In the genomic region with DNA sequence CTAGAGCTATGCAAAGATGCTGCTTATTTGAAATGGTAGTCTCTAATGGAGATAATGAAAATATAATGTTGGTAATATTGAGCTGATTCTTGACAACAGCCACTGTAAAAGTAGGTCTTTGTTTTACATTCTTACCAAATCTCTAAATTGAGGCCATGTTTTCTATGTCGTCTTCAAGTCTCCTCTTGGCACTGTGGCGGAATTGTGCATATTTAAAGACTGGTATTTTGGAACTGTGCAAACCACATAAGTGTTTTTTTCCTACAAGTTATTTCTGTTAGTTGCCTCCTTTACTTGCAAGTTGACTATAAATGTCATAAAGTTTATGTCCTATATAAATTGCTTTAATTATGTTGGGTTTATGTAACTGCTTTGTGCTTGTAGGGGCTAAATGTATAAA, we compare ENCODE assay signal across 25 mouse cellular contexts.
DNase-seq lines count a peak whose midpoint lies in the region; ATAC-seq and TF ChIP-seq lines count a peak whose summit lies in the region.
"Had no signal": no experiment of that assay in that cellular context is flagged by ENCODE, and none has a peak within 500 bp of the region (broad histone marks: within the 10 kb centered on the region; RNA-seq: fewer than 3 reads in every experiment).

No protein-coding gene starts in this region.

- peaks cover 4% of the 10 kb centered on the region; the same call in 1 of the 2 replicates for H3K9me3 ChIP-seq in intestine, embryonic 14.5 days (ENCODE audit: control insufficient read depth, low read length)
- H3K9me3 ChIP-seq in intestine, postnatal 0 days (ENCODE audit: control insufficient read depth) = no peaks in the 10 kb centered on the region
- H3K9me3 ChIP-seq in intestine, embryonic 15.5 days = no peaks in the 10 kb centered on the region
- H3K9me3 ChIP-seq: embryonic facial prominence, embryonic 12.5 days; hindbrain, embryonic 15.5 days had no signal

- 74% methylated on average over 2 of the region's 2 CpGs for WGBS in intestine, embryonic 14.5 days
- WGBS in intestine, postnatal 0 days = 72% methylated on average over 2 of the region's 2 CpGs
- 71% methylated on average over 2 of the region's 2 CpGs for WGBS in intestine, embryonic 15.5 days

- intact Hi-C loops in left cerebral cortex, adult 2 months (cut with DNase I) = loop anchor here (2.0 to 10.0 kb wide), 4 partner anchors 75 to 629 kb away; partner anchors contain the start of gene Ppp3ca
- intact Hi-C loops in left cerebral cortex, postnatal 36 days (cut with DNase I) = no loop called here

- DNase-seq in intestine, embryonic 14.5 days (ENCODE audit: low spot score) = no peak
- DNase-seq in left cerebral cortex, adult 2 months (ENCODE audit: extremely low spot score in 1 of 2, low spot score in 2 of 2) = no peak
- DNase-seq in left cerebral cortex, postnatal 36 days (ENCODE audit: low spot score in 2 of 2) = no peak
- no peak for DNase-seq in gastrocnemius, postnatal 10 days
- DNase-seq: adrenal gland, postnatal 10 days; adrenal gland, postnatal 36 days; B cell, adult 2 months; cerebellum, adult 11 months; cerebellum, adult 2 months; cerebellum, adult 9-11 months; cerebellum, postnatal 25 days; forebrain, postnatal 0 days; gastrocnemius, postnatal 14 days; heart, adult 11 months had no signal

- no peaks in the 10 kb centered on the region for H3K4me1 ChIP-seq in intestine, embryonic 14.5 days (replicated peaks; ENCODE audit: control insufficient read depth, insufficient read depth, low read length)
- H3K4me1 ChIP-seq in intestine, postnatal 0 days (replicated peaks; ENCODE audit: control insufficient read depth, insufficient read depth, low read length) = no peaks in the 10 kb centered on the region
- no peaks in the 10 kb centered on the region for H3K4me1 ChIP-seq in intestine, embryonic 15.5 days (replicated peaks)
- H3K4me1 ChIP-seq: embryonic facial prominence, embryonic 12.5 days; embryonic facial prominence, embryonic 15.5 days; hindbrain, embryonic 12.5 days; hindbrain, embryonic 15.5 days had no signal

- TF ChIP-seq CTCF in intestine, postnatal 0 days (IDR thresholded peaks at IDR 0.05; ENCODE audit: low read depth) = no peak
- no peak for TF ChIP-seq CTCF in left cerebral cortex, adult 2 months (IDR thresholded peaks at IDR 0.05)

- H3K36me3 ChIP-seq in intestine, embryonic 14.5 days (ENCODE audit: control insufficient read depth, insufficient read depth, low read length) = no peaks in the 10 kb centered on the region
- no peaks in the 10 kb centered on the region for H3K36me3 ChIP-seq in intestine, postnatal 0 days (ENCODE audit: control insufficient read depth, insufficient read depth)
- H3K36me3 ChIP-seq in intestine, embryonic 15.5 days = no peaks in the 10 kb centered on the region
- H3K36me3 ChIP-seq: embryonic facial prominence, embryonic 12.5 days; embryonic facial prominence, embryonic 15.5 days; G1E; hindbrain, embryonic 12.5 days; hindbrain, embryonic 15.5 days had no signal

- 0 out of 2 replicates have a peak overlapping the region, but pooled peaks have one; percentile 24 for H3K27ac ChIP-seq in intestine, embryonic 14.5 days (ENCODE audit: low read depth)
- H3K27ac ChIP-seq in intestine, postnatal 0 days (ENCODE audit: low read depth, low read length) = no peak overlapping the region
- H3K27ac ChIP-seq in left cerebral cortex, adult 2 months = peak overlapping the region; percentile 76
- H3K27ac ChIP-seq in intestine, embryonic 15.5 days = no peak overlapping the region
- H3K27ac ChIP-seq: embryonic facial prominence, embryonic 12.5 days; embryonic facial prominence, embryonic 15.5 days; hindbrain, embryonic 12.5 days; hindbrain, embryonic 15.5 days had no signal

- ATAC-seq in intestine, embryonic 14.5 days (replicated peaks; ENCODE audit: low FRiP score, low TSS enrichment, low read depth) = no peak
- ATAC-seq in intestine, postnatal 0 days = no peak
- ATAC-seq in intestine, embryonic 15.5 days = 0 out of 2 replicates have a peak, but pooled peaks have one; percentile 4
- ATAC-seq: forebrain, embryonic 14.5 days; forebrain, postnatal 0 days; Patski had no signal

- no peak overlapping the region for H3K9ac ChIP-seq in intestine, embryonic 14.5 days (ENCODE audit: low read length)
- no peak overlapping the region for H3K9ac ChIP-seq in intestine, postnatal 0 days (ENCODE audit: low read depth, low read length)
- no peak overlapping the region for H3K9ac ChIP-seq in intestine, embryonic 15.5 days
- H3K9ac ChIP-seq: embryonic facial prominence, embryonic 12.5 days; embryonic facial prominence, embryonic 15.5 days; forebrain, postnatal 0 days; hindbrain, embryonic 12.5 days; hindbrain, embryonic 15.5 days had no signal

- H3K4me2 ChIP-seq in intestine, embryonic 14.5 days (ENCODE audit: low read length) = no peak overlapping the region
- H3K4me2 ChIP-seq in intestine, postnatal 0 days (replicated peaks; ENCODE audit: low read depth) = no peak overlapping the region
- no peak overlapping the region for H3K4me2 ChIP-seq in intestine, embryonic 15.5 days (replicated peaks)
- H3K4me2 ChIP-seq: embryonic facial prominence, embryonic 12.5 days; embryonic facial prominence, embryonic 15.5 days; heart, embryonic 11.5 days; hindbrain, embryonic 12.5 days; hindbrain, embryonic 15.5 days had no signal

- H3K4me3 ChIP-seq in intestine, embryonic 14.5 days (ENCODE audit: low read depth, low read length) = no peak overlapping the region
- no peak overlapping the region for H3K4me3 ChIP-seq in intestine, postnatal 0 days (ENCODE audit: low read depth, low read length)
- H3K4me3 ChIP-seq in left cerebral cortex, adult 2 months = no peak overlapping the region
- no peak overlapping the region for H3K4me3 ChIP-seq in intestine, embryonic 15.5 days (replicated peaks)
- H3K4me3 ChIP-seq: embryonic facial prominence, embryonic 12.5 days; embryonic facial prominence, embryonic 15.5 days; hindbrain, embryonic 12.5 days; hindbrain, embryonic 15.5 days had no signal

- H3K27me3 ChIP-seq in intestine, embryonic 14.5 days (replicated peaks; ENCODE audit: control insufficient read depth, insufficient read depth, low read length) = no peaks in the 10 kb centered on the region
- H3K27me3 ChIP-seq in intestine, postnatal 0 days (replicated peaks; ENCODE audit: control insufficient read depth, insufficient read depth, low read length) = no peaks in the 10 kb centered on the region
- no peaks in the 10 kb centered on the region for H3K27me3 ChIP-seq in intestine, embryonic 15.5 days (replicated peaks)
- H3K27me3 ChIP-seq: CH12.LX; embryonic facial prominence, embryonic 12.5 days; embryonic facial prominence, embryonic 15.5 days; hindbrain, embryonic 12.5 days; hindbrain, embryonic 15.5 days; Patski had no signal

Comparison
In these comparisons a context has a peak if more than half of its experiments do, and no peak if none do; other contexts are left out.
1. H3K27ac ChIP-seq: peak in intestine, embryonic 14.5 days (single experiment) and left cerebral cortex, adult 2 months (single experiment); none in intestine, postnatal 0 days (single experiment) and intestine, embryonic 15.5 days (single experiment).